Comparison of ENCODE assay signal across 10 mouse cellular contexts in the genomic region with DNA sequence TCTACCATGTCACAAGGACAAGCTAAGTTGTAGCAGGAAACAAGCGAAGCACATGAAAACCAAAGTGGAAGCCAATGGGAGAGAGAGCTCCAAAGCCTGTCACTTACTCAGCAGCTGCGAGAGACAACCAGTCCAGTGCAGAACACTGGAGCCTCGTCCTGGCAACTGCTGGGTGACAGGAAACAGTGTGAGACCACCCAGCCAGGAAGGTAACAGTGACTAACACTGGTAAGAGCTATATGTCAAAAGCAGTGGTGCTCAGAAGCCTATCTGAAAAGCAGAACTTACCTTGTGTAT. TPM values are rescaled to one million over a fixed set of nuclear protein-coding genes. Genes with fewer than 3 reads are reported as not detected.
A peak's percentile ranks its signal among the peaks of the same experiment; 100 is the strongest.
DNase-seq lines count a peak whose midpoint lies in the region; ATAC-seq and TF ChIP-seq lines count a peak whose summit lies in the region.
"Had no signal": no experiment of that assay in that cellular context is flagged by ENCODE, and none has a peak within 500 bp of the region (broad histone marks: within the 10 kb centered on the region; RNA-seq: fewer than 3 reads in every experiment).

No protein-coding gene starts in this region.

- ATAC-seq in lung, embryonic 16.5 days (ENCODE audit: low read depth): peak; percentile 37; the same call in 1 of the 2 replicates
- ATAC-seq in embryonic facial prominence, embryonic 15.5 days (ENCODE audit: insufficient number of reproducible peaks, low FRiP score, low TSS enrichment, low read depth): no peak
- 0 out of 2 replicates have a peak, but pooled peaks have one; percentile 41 for ATAC-seq in midbrain, postnatal 0 days (ENCODE audit: low FRiP score)

- H3K4me3 ChIP-seq in lung, embryonic 16.5 days (ENCODE audit: low read length): no peak overlapping the region
- no peak overlapping the region for H3K4me3 ChIP-seq in embryonic facial prominence, embryonic 15.5 days (replicated peaks)
- no peak overlapping the region for H3K4me3 ChIP-seq in hindbrain, embryonic 10.5 days
- H3K4me3 ChIP-seq in midbrain, postnatal 0 days (ENCODE audit: low read depth, low read length): no peak overlapping the region

- no peak for TF ChIP-seq CTCF in midbrain, postnatal 0 days (IDR thresholded peaks at IDR 0.05)

- no peak overlapping the region for H3K9ac ChIP-seq in lung, embryonic 16.5 days (ENCODE audit: low read length)
- H3K9ac ChIP-seq in embryonic facial prominence, embryonic 15.5 days: no peak overlapping the region
- 0 out of 2 replicates have a peak overlapping the region, but pooled peaks have one; percentile 8 for H3K9ac ChIP-seq in midbrain, postnatal 0 days (replicated peaks; ENCODE audit: low read length, poor library complexity, severe bottlenecking)

- H3K4me1 ChIP-seq in lung, embryonic 16.5 days (replicated peaks; ENCODE audit: control insufficient read depth, insufficient read depth, low read length): peaks cover 14% of the 10 kb centered on the region
- peaks cover 27% of the 10 kb centered on the region for H3K4me1 ChIP-seq in embryonic facial prominence, embryonic 15.5 days
- peaks cover 28% of the 10 kb centered on the region for H3K4me1 ChIP-seq in hindbrain, embryonic 10.5 days (replicated peaks)
- H3K4me1 ChIP-seq in midbrain, postnatal 0 days (ENCODE audit: insufficient read depth, low read length): peaks cover 15% of the 10 kb centered on the region

- no peaks in the 10 kb centered on the region for H3K36me3 ChIP-seq in lung, embryonic 16.5 days (ENCODE audit: control insufficient read depth, insufficient read depth, low read length)
- no peaks in the 10 kb centered on the region for H3K36me3 ChIP-seq in embryonic facial prominence, embryonic 15.5 days
- H3K36me3 ChIP-seq in hindbrain, embryonic 10.5 days: no peaks in the 10 kb centered on the region
- H3K36me3 ChIP-seq in midbrain, postnatal 0 days (ENCODE audit: insufficient read depth, low read length): no peaks in the 10 kb centered on the region

- no peaks in the 10 kb centered on the region for H3K27me3 ChIP-seq in lung, embryonic 16.5 days (ENCODE audit: control insufficient read depth, insufficient read depth, low read depth, low read length)
- H3K27me3 ChIP-seq in embryonic facial prominence, embryonic 15.5 days: no peaks in the 10 kb centered on the region
- H3K27me3 ChIP-seq in hindbrain, embryonic 10.5 days (ENCODE audit: insufficient read depth, poor library complexity, severe bottlenecking): no peaks in the 10 kb centered on the region
- no peaks in the 10 kb centered on the region for H3K27me3 ChIP-seq in midbrain, postnatal 0 days (ENCODE audit: insufficient read depth, low read length)

- no peak overlapping the region for H3K27ac ChIP-seq in lung, embryonic 16.5 days (ENCODE audit: low read length)
- peak overlapping the region; percentile 74 for H3K27ac ChIP-seq in embryonic facial prominence, embryonic 15.5 days (replicated peaks)
- peak overlapping the region; percentile 62 for H3K27ac ChIP-seq in hindbrain, embryonic 10.5 days
- peak overlapping the region; percentile 32; the same call in 1 of the 2 replicates for H3K27ac ChIP-seq in midbrain, postnatal 0 days (ENCODE audit: low read depth, low read length)

- H3K4me2 ChIP-seq in lung, embryonic 16.5 days (ENCODE audit: low read depth, low read length): no peak overlapping the region
- H3K4me2 ChIP-seq in embryonic facial prominence, embryonic 15.5 days (replicated peaks): no peak overlapping the region
- no peak overlapping the region for H3K4me2 ChIP-seq in midbrain, postnatal 0 days (ENCODE audit: low read depth, low read length, poor library complexity, severe bottlenecking)

- no peaks in the 10 kb centered on the region for H3K9me3 ChIP-seq in lung, embryonic 16.5 days (ENCODE audit: control insufficient read depth, low read length)
- H3K9me3 ChIP-seq in embryonic facial prominence, embryonic 15.5 days (replicated peaks): no peaks in the 10 kb centered on the region
- H3K9me3 ChIP-seq in hindbrain, embryonic 10.5 days: no peaks in the 10 kb centered on the region
- no peaks in the 10 kb centered on the region for H3K9me3 ChIP-seq in midbrain, postnatal 0 days (ENCODE audit: low read length)

- DNase-seq in lung, postnatal 25 days (ENCODE audit: low spot score): no peak
- DNase-seq in hindbrain, embryonic 10.5 days (ENCODE audit: low spot score): peak; percentile 8
- peak; percentile 48 for DNase-seq in midbrain, postnatal 0 days (ENCODE audit: low spot score)
- DNase-seq in urinary bladder, postnatal 25 days (ENCODE audit: low spot score): no peak
- no peak for DNase-seq in adipocyte (ENCODE audit: low spot score)
- no peak for DNase-seq in adrenal gland, postnatal 4 days (ENCODE audit: low spot score in 2 of 2)
- DNase-seq: kidney, adult 8-10 months; right cerebral cortex, postnatal 4 days had no signal

- 37% methylated on average over 3 of the region's 3 CpGs for WGBS in lung, embryonic 16.5 days
- 35% methylated on average over 3 of the region's 3 CpGs for WGBS in embryonic facial prominence, embryonic 15.5 days
- WGBS in hindbrain, embryonic 10.5 days: 47% methylated on average over 3 of the region's 3 CpGs
- 24% methylated on average over 3 of the region's 3 CpGs for WGBS in midbrain, postnatal 0 days

RNA-seq across cellular contexts. Expression of a gene that starts 14.1 kb away (rescaled TPM):
- polyA plus RNA-seq in lung, embryonic 16.5 days (2015; fragmentation: Nextera tagmentation; extraction: Ambion mirVana): 9.9 and 11.1 TPM in 2 replicates
- polyA plus RNA-seq in embryonic facial prominence, embryonic 15.5 days (2015; fragmentation: Nextera tagmentation; extraction: Ambion mirVana): 33.9 and 37.2 TPM in 2 replicates
- 22.9 and 32.9 TPM in 2 replicates for polyA plus RNA-seq in hindbrain, embryonic 10.5 days (2016; fragmentation: Nextera tagmentation; extraction: Ambion mirVana)
- 66.7 and 69.7 TPM in 2 replicates for total RNA-seq in midbrain, postnatal 0 days (2014; rRNA removed)
- polyA plus RNA-seq in midbrain, postnatal 0 days (2015; fragmentation: Nextera tagmentation; extraction: Ambion mirVana): 47.4 and 49.4 TPM in 2 replicates
- total RNA-seq in adrenal gland, postnatal 4 days (2021): 10 to 100 TPM; 42.4 to 46.0 TPM

Comparison
In these comparisons a context has a peak if more than half of its experiments do, and no peak if none do; other contexts are left out.
1. DNase-seq: peak in hindbrain, embryonic 10.5 days (single experiment) and midbrain, postnatal 0 days (single experiment); none in lung, postnatal 25 days (single experiment), urinary bladder, postnatal 25 days (single experiment), adipocyte (single experiment) and adrenal gland, postnatal 4 days (0 of 2).